Mouse (Mus musculus): ENCODE results near the gene Fam131b.

DNA sequence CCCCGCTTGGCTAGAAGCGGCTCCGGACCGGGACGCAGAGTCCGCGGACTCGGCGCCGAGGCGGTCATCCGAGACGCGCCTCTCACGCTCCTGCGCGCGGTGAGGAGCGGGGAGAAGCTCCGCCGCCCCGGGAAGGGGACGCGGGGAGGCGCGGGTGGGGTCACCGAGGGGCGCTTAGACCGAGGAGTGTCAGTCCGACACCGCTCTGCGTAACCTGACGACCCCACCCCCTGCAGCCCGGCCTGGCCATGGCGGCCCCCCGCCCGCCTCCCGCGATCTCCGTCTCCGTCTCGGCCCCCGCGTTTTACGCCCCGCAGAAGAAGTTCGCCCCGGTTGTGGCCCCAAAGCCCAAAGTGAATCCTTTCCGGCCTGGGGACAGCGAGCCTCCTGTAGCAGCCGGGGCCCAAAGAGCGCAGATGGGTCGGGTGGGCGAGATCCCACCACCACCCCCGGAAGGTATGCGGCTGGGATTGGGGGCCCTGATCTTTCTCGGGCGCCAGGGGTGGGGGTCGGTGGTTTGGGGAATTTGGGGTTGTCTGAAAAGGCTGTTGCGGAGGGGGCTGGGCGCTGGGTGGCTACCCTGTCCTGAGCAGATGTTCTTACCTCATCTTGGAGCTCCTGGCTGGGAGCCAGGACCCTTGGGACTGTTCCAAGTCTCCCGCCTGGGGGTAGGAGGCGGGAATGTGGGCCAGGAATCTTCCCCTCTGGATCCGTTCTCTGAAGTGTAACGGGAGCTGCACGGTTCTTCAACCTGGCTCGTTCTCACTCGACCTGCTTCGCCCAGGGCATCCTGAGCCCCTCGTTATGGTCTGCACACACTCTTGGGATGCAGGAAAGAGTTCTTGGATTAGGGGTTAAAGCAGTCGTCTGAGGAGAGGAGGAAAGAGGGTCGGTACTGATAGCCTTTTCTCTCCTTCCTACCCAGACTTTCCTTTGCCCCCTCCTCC lies 25.9 kb upstream of the Fam131b start:
- TF ChIP-seq POLR2A (IDR thresholded peaks at IDR 0.05; ENCODE audit: control insufficient read depth, extremely low read depth, insufficient read depth, low read length, poor library complexity), result no peak
- no peak for TF ChIP-seq CTCF (IDR thresholded peaks at IDR 0.05; ENCODE audit: borderline replicate concordance, control insufficient read depth, extremely low read depth, insufficient read depth, low read length, poor library complexity)
